Mouse (Mus musculus) embryonic facial prominence, embryonic 14.5 days (tissue): ENCODE results near the gene Lgals7. TPM values are rescaled to one million over a fixed set of nuclear protein-coding genes. Genes with fewer than 3 reads are reported as not detected.
"Not testable (repeated sequence)": the region's sequence is repeated elsewhere in the genome, so short reads cannot be mapped to it uniquely, and the experiment has no call there.

Experiments
- ATAC-seq: fragments of 200-750 bp; cut with Nextera tagmentation; 2 replicates; pipeline ENCODE4 v1.8.0; 2017; ENCODE audit warnings: low read depth, moderate number of reproducible peaks, moderate TSS enrichment
- DNase-seq: peaks from one replicate; pipeline ENCODE4 v3.0.0-alpha.2; 2015; ENCODE audit warnings: low spot score
- H3K27ac ChIP-seq: fragments of 300-500 bp; sonication (generic); replicated peaks from 2 replicates; pipeline ENCODE4 v1.5.1; 2014; ENCODE audit warnings: low read depth, mild to moderate bottlenecking, low read length, moderate library complexity
- H3K27me3 ChIP-seq: fragments of 300-500 bp; sonication (generic); replicated peaks from 2 replicates; pipeline ENCODE4 v1.6.1; 2014; ENCODE audit warnings: low read length; ENCODE audit not compliant: control insufficient read depth, insufficient read depth
- H3K36me3 ChIP-seq: fragments of 300-500 bp; sonication (generic); 2 replicates; pipeline ENCODE4 v1.6.1; 2014; ENCODE audit warnings: low read length, mixed read lengths; ENCODE audit not compliant: control insufficient read depth, insufficient read depth
- H3K4me1 ChIP-seq: fragments of 300-500 bp; sonication (generic); 2 replicates; pipeline ENCODE4 v1.6.1; 2014; ENCODE audit warnings: antibody characterized with exemption, low read length; ENCODE audit not compliant: control insufficient read depth, insufficient read depth
- H3K4me2 ChIP-seq: fragments of 300-500 bp; sonication (generic); 2 replicates; pipeline ENCODE4 v1.6.1; 2014; ENCODE audit warnings: low read depth, mild to moderate bottlenecking, low read length, moderate library complexity, mixed read lengths
- H3K4me3 ChIP-seq: fragments of 300-500 bp; sonication (generic); 2 replicates; pipeline ENCODE4 v1.5.1; 2014; ENCODE audit warnings: low read depth, mild to moderate bottlenecking, low read length
- H3K9ac ChIP-seq: fragments of 300-500 bp; sonication (generic); 2 replicates; pipeline ENCODE4 v1.6.1; 2014; ENCODE audit warnings: low read depth, mild to moderate bottlenecking, low read length, moderate library complexity, mixed read lengths
- H3K9me3 ChIP-seq: fragments of 300-500 bp; sonication (generic); 2 replicates; pipeline ENCODE4 v1.6.1; 2016; ENCODE audit warnings: low read length; ENCODE audit not compliant: control insufficient read depth
- WGBS: fragments of 180-500 bp; shearing (Covaris S2); extraction: QIAGEN DNeasy Blood & Tissue Kit; methylation state at CpG from one replicate; pipeline ENCODE4 v1.1.7; 2014; 5-methylcytosine and 5-hydroxymethylcytosine counted together
- polyA plus RNA-seq: library from polyadenylated mRNA; unstranded; fragments of >200 nt; fragmentation: Nextera tagmentation; extraction: Ambion mirVana; gene quantifications from 2 replicates; pipeline ENCODE4 v1.2.1, GENCODE M21; 2014

Gene Lgals7
- polyA plus RNA-seq, 1 experiment from 2014 or later = 53.0 TPM

- Histone ChIP-seq H3K27ac (no peak overlapping the region), H3K27me3 (no peaks in the 10 kb centered on the region), H3K9ac (no peak overlapping the region), H3K36me3 (no peaks in the 10 kb centered on the region), H3K4me1 (no peaks in the 10 kb centered on the region), H3K4me2 (no peak overlapping the region), H3K9me3 (no peaks in the 10 kb centered on the region), H3K4me3 (no peak overlapping the region)
- no peak for DNase-seq
- WGBS = 68% methylated on average over 4 of the region's 4 CpGs
- no peak for ATAC-seq
Observed at GRCm38 (mm10) chr7:28876099-28876498, 12.4 kb downstream of the Lgals7 start.

GRCm38 (mm10) chr7:28877155-28877554 is 13.5 kb downstream of the Lgals7 start:
- ATAC-seq (no peak), DNase-seq (no peak)
- H3K9ac ChIP-seq = no peak overlapping the region
- WGBS = 88% methylated on average over 7 of the region's 7 CpGs
- no peaks in the 10 kb centered on the region for H3K36me3 ChIP-seq
- no peak overlapping the region for H3K4me3 ChIP-seq
- H3K27ac ChIP-seq = no peak overlapping the region
- no peaks in the 10 kb centered on the region for H3K27me3 ChIP-seq
- no peak overlapping the region for H3K4me2 ChIP-seq
- no peaks in the 10 kb centered on the region for H3K4me1 ChIP-seq
- no peaks in the 10 kb centered on the region for H3K9me3 ChIP-seq

- no peaks in the 10 kb centered on the region for H3K27me3 ChIP-seq
- no peaks in the 10 kb centered on the region for H3K9me3 ChIP-seq
- 56% methylated on average over 4 of the region's 4 CpGs for WGBS
- no peak overlapping the region for H3K4me2 ChIP-seq
- DNase-seq (no peak), ATAC-seq (no peak)
- no peak overlapping the region for H3K27ac ChIP-seq
- H3K4me1 ChIP-seq = no peaks in the 10 kb centered on the region
- no peak overlapping the region for H3K9ac ChIP-seq
- no peaks in the 10 kb centered on the region for H3K36me3 ChIP-seq
- no peak overlapping the region for H3K4me3 ChIP-seq
Observed at GRCm38 (mm10) chr7:28877856-28878255, 14.2 kb downstream of the Lgals7 start.

- Histone ChIP-seq H3K9me3 (no peaks in the 10 kb centered on the region), H3K4me3 (no peak overlapping the region), H3K27ac (no peak overlapping the region), H3K4me2 (no peak overlapping the region), H3K36me3 (no peaks in the 10 kb centered on the region), H3K9ac (no peak overlapping the region), H3K27me3 (no peaks in the 10 kb centered on the region), H3K4me1 (no peaks in the 10 kb centered on the region)
- no peak for DNase-seq
- no peak for ATAC-seq
- 80% methylated on average over 7 of the region's 7 CpGs for WGBS
Observed at GRCm38 (mm10) chr7:28879606-28880005, 16.0 kb downstream of the Lgals7 start.

- WGBS = 53% methylated on average over 10 of the region's 10 CpGs
- H3K27ac ChIP-seq = no peak overlapping the region
- DNase-seq (peak; percentile 61), ATAC-seq (0 out of 2 replicates have a peak, but pooled peaks have one; percentile 37)
- H3K4me1 ChIP-seq = no peaks in the 10 kb centered on the region
- no peak overlapping the region for H3K4me2 ChIP-seq
- no peaks in the 10 kb centered on the region for H3K27me3 ChIP-seq
- H3K9me3 ChIP-seq = no peaks in the 10 kb centered on the region
- H3K9ac ChIP-seq = no peak overlapping the region
- no peaks in the 10 kb centered on the region for H3K36me3 ChIP-seq
- no peak overlapping the region for H3K4me3 ChIP-seq
Observed at GRCm38 (mm10) chr7:28880554-28880953, 16.9 kb downstream of the Lgals7 start.

- ATAC-seq = no peak
- no peaks in the 10 kb centered on the region for H3K27me3 ChIP-seq
- no peak for DNase-seq
- H3K36me3 ChIP-seq = no peaks in the 10 kb centered on the region
- H3K9ac ChIP-seq = no peak within 1 kb of the TSS
- H3K27ac ChIP-seq = no peak within 1 kb of the TSS
- H3K4me1 ChIP-seq = no peaks in the 10 kb centered on the region
- H3K9me3 ChIP-seq = no peaks in the 10 kb centered on the region
- no peak within 1 kb of the TSS for H3K4me2 ChIP-seq
- H3K4me3 ChIP-seq = no peak within 1 kb of the TSS
- 34% methylated on average over 13 of the region's 13 CpGs for WGBS
Observed at GRCm38 (mm10) chr7:28881199-28881598, 17.5 kb downstream of the Lgals7 start, which contains the start of gene Capn12. TSS of gene Capn12 (plus strand) at chr7:28881422.

GRCm38 (mm10) chr7:28883039-28883438 is 19.4 kb downstream of the Lgals7 start:
- Histone ChIP-seq H3K4me3 (no peak overlapping the region), H3K4me2 (no peak overlapping the region), H3K4me1 (no peaks in the 10 kb centered on the region), H3K27ac (no peak overlapping the region), H3K9me3 (no peaks in the 10 kb centered on the region), H3K36me3 (no peaks in the 10 kb centered on the region), H3K9ac (no peak overlapping the region), H3K27me3 (peaks cover 9% of the 10 kb centered on the region)
- ATAC-seq (no peak; the same call in 1 of the 2 replicates), DNase-seq (no peak)
- 81% methylated on average over 11 of the region's 11 CpGs for WGBS

GRCm38 (mm10) chr7:28883704-28884103 is 20.1 kb downstream of the Lgals7 start:
- ATAC-seq = not testable (repeated sequence)
- 100% methylated on average over 3 of the region's 4 CpGs for WGBS

GRCm38 (mm10) chr7:28886486-28886885 is 22.8 kb downstream of the Lgals7 start:
- Histone ChIP-seq H3K36me3 (peaks cover 9% of the 10 kb centered on the region; the same call in 1 of the 2 replicates), H3K4me3 (no peak overlapping the region), H3K4me2 (no peak overlapping the region), H3K27ac (no peak overlapping the region), H3K27me3 (peaks cover 20% of the 10 kb centered on the region), H3K9ac (no peak overlapping the region), H3K4me1 (peaks cover 11% of the 10 kb centered on the region; the same call in 1 of the 2 replicates), H3K9me3 (no peaks in the 10 kb centered on the region)
- 18% methylated on average over 14 of the region's 14 CpGs for WGBS
- no peak for DNase-seq
- ATAC-seq = no peak

More at GRCm38 (mm10) chr7:28883704-28884103, 20.1 kb downstream of the Lgals7 start:
- H3K27ac ChIP-seq, H3K4me2 ChIP-seq, H3K9ac ChIP-seq, H3K4me1 ChIP-seq, H3K9me3 ChIP-seq, DNase-seq, H3K36me3 ChIP-seq, H3K4me3 ChIP-seq: not testable (repeated sequence)
- H3K27me3 ChIP-seq = peaks cover 16% of the 10 kb centered on the region
